Mouse (Mus musculus): Measurements from ENCODE around the gene Tfpt.
"Not testable (repeated sequence)": the region's sequence is repeated elsewhere in the genome, so short reads cannot be mapped to it uniquely, and the experiment has no call there.

Gene Tfpt

GRCm38 (mm10) chr7:3617242-3617995 is 12.3 kb downstream of the Tfpt start, which contains the start of gene Ndufa3:
Ndufa3 (plus strand) TSS chr7:3617373.
- peak; percentile 55 to 81 for DNase-seq (ENCODE audit: low spot score in 2 of 2)

GRCm38 (mm10) chr7:3616389-3617241 is 13.1 kb downstream of the Tfpt start:
- peak in 1 of 2 experiments; percentile 38 for DNase-seq (ENCODE audit: low spot score in 2 of 2)

- no peak for DNase-seq (ENCODE audit: low spot score in 2 of 2)
These were observed 13.7 kb downstream of the Tfpt start, which contains the start of gene Oscar for GRCm38 (mm10) chr7:3616057-3616388. Oscar (minus strand) TSS chr7:3616157.

- no peak for DNase-seq (ENCODE audit: low spot score in 2 of 2)
These were observed 15.7 kb downstream of the Tfpt start for GRCm38 (mm10) chr7:3614021-3614420.

- DNase-seq (ENCODE audit: low spot score in 2 of 2), result no peak
These were observed 18.7 kb downstream of the Tfpt start for GRCm38 (mm10) chr7:3611006-3611405.

- DNase-seq (ENCODE audit: low spot score in 2 of 2), result no peak
These were observed 19.3 kb downstream of the Tfpt start for GRCm38 (mm10) chr7:3610437-3610836.

- no peak for DNase-seq (ENCODE audit: low spot score in 2 of 2)
These were observed 20.6 kb downstream of the Tfpt start for GRCm38 (mm10) chr7:3609082-3609481.

- DNase-seq (ENCODE audit: low spot score in 2 of 2), result no peak
These were observed 21.1 kb downstream of the Tfpt start for GRCm38 (mm10) chr7:3608668-3609067.

GRCm38 (mm10) chr7:3607391-3607790 is 22.3 kb downstream of the Tfpt start:
- DNase-seq (ENCODE audit: low spot score in 2 of 2), result no peak

GRCm38 (mm10) chr7:3606798-3607197 is 22.9 kb downstream of the Tfpt start:
- DNase-seq (ENCODE audit: low spot score in 2 of 2), result no peak

- peak in 1 of 2 experiments; percentile 56 for DNase-seq (ENCODE audit: low spot score in 2 of 2)
These were observed 28.6 kb downstream of the Tfpt start for GRCm38 (mm10) chr7:3601119-3601518.

- not testable (repeated sequence) for DNase-seq (ENCODE audit: low spot score in 2 of 2)
These were observed 32.0 kb downstream of the Tfpt start for GRCm38 (mm10) chr7:3597755-3598154.

- DNase-seq (ENCODE audit: low spot score in 2 of 2), result no peak
These were observed 34.6 kb downstream of the Tfpt start for GRCm38 (mm10) chr7:3595146-3595545.

- no peak for DNase-seq (ENCODE audit: low spot score in 2 of 2)
These were observed 35.0 kb downstream of the Tfpt start for GRCm38 (mm10) chr7:3594686-3595085.

- DNase-seq (ENCODE audit: low spot score in 2 of 2), result no peak
These were observed 35.9 kb downstream of the Tfpt start for GRCm38 (mm10) chr7:3593855-3594254.

GRCm38 (mm10) chr7:3591534-3591933 is 38.2 kb downstream of the Tfpt start:
- no peak for DNase-seq (ENCODE audit: low spot score in 2 of 2)

- no peak for DNase-seq (ENCODE audit: low spot score in 2 of 2)
These were observed 39.2 kb downstream of the Tfpt start for GRCm38 (mm10) chr7:3590550-3590949.

GRCm38 (mm10) chr7:3587292-3587691 is 42.4 kb downstream of the Tfpt start:
- no peak for DNase-seq (ENCODE audit: low spot score in 2 of 2)

GRCm38 (mm10) chr7:3586255-3586654 is 43.5 kb downstream of the Tfpt start:
- DNase-seq (ENCODE audit: low spot score in 2 of 2), result no peak

GRCm38 (mm10) chr7:3585763-3586162 is 44.0 kb downstream of the Tfpt start:
- DNase-seq (ENCODE audit: low spot score in 2 of 2), result no peak

GRCm38 (mm10) chr7:3580029-3580428 is 49.7 kb downstream of the Tfpt start:
- no peak for DNase-seq (ENCODE audit: low spot score in 2 of 2)

- no peak for DNase-seq (ENCODE audit: low spot score in 2 of 2)
These were observed 50.7 kb downstream of the Tfpt start for GRCm38 (mm10) chr7:3578952-3579546.
